Mouse (Mus musculus) liver, postnatal 0 days (tissue): ENCODE data around the gene Ubr4. TPM values are rescaled to one million over a fixed set of nuclear protein-coding genes. Genes with fewer than 3 reads are reported as not detected.

Experiments used
- ATAC-seq: fragments of 200-750 bp; cut with Nextera tagmentation; 2 replicates; pipeline ENCODE4 v1.8.0; 2017; ENCODE audit warnings: mild to moderate bottlenecking, moderate library complexity
- DNase-seq: peaks from one replicate; pipeline ENCODE4 v3.0.0-alpha.2; 2016
- H3K27ac ChIP-seq: fragments of 300-500 bp; sonication (generic); 2 replicates; pipeline ENCODE4 v1.5.1; 2014; ENCODE audit warnings: antibody characterized with exemption, moderate library complexity, mild to moderate bottlenecking, low read depth
- H3K27me3 ChIP-seq: fragments of 300-500 bp; sonication (generic); 2 replicates; pipeline ENCODE4 v1.6.1; 2014; ENCODE audit warnings: low read length, control low read depth, mixed read lengths; ENCODE audit not compliant: insufficient read depth
- H3K36me3 ChIP-seq: fragments of 300-500 bp; sonication (generic); replicated peaks from 2 replicates; pipeline ENCODE4 v1.6.1; 2014; ENCODE audit warnings: mild to moderate bottlenecking, control low read depth, low read length, moderate library complexity, mixed read lengths; ENCODE audit not compliant: insufficient read depth
- H3K4me1 ChIP-seq: fragments of 300-500 bp; sonication (generic); 2 replicates; pipeline ENCODE4 v1.6.1; 2014; ENCODE audit warnings: antibody characterized with exemption, mild to moderate bottlenecking, control low read depth; ENCODE audit not compliant: insufficient read depth
- H3K4me2 ChIP-seq: fragments of 300-500 bp; sonication (generic); 2 replicates; pipeline ENCODE4 v1.6.1; 2014; ENCODE audit warnings: low read depth, mild to moderate bottlenecking, low read length, moderate library complexity, mixed read lengths
- H3K4me3 ChIP-seq: fragments of 300-500 bp; sonication (generic); 2 replicates; pipeline ENCODE4 v1.5.1; 2014; ENCODE audit warnings: low read depth, low read length
- H3K9ac ChIP-seq: fragments of 300-500 bp; sonication (generic); replicated peaks from 2 replicates; pipeline ENCODE4 v1.6.1; 2014; ENCODE audit warnings: mild to moderate bottlenecking, moderate library complexity
- H3K9me3 ChIP-seq: fragments of 300-500 bp; sonication (generic); 2 replicates; pipeline ENCODE4 v1.6.1; 2016; ENCODE audit warnings: mild to moderate bottlenecking, control low read depth, low read length, mixed read lengths
- CTCF ChIP-seq: sonication (generic); IDR thresholded peaks from 2 replicates; pipeline ENCODE4 v1.5.1; 2016; ENCODE audit warnings: antibody characterized with exemption, low read depth
- EP300 ChIP-seq: IDR thresholded peaks from 2 replicates; pipeline ENCODE4 v1.6.1; 2016; ENCODE audit warnings: antibody characterized with exemption, low read depth, mild to moderate bottlenecking
- WGBS: fragments of 180-500 bp; shearing (Covaris S2); extraction: QIAGEN DNeasy Blood & Tissue Kit; methylation state at CpG from one replicate; pipeline ENCODE4 v1.1.7; 2014; ENCODE audit not compliant: insufficient replicate concordance; 5-methylcytosine and 5-hydroxymethylcytosine counted together
- polyA plus RNA-seq: library from polyadenylated mRNA; unstranded; fragments of >200 nt; fragmentation: Nextera tagmentation; extraction: Ambion mirVana; gene quantifications from 2 replicates; pipeline ENCODE4 v1.2.1, GENCODE M21; 2015

The Ubr4 gene
- polyA plus RNA-seq, 1 experiment from 2014 or later = 24.7 TPM

DNA sequence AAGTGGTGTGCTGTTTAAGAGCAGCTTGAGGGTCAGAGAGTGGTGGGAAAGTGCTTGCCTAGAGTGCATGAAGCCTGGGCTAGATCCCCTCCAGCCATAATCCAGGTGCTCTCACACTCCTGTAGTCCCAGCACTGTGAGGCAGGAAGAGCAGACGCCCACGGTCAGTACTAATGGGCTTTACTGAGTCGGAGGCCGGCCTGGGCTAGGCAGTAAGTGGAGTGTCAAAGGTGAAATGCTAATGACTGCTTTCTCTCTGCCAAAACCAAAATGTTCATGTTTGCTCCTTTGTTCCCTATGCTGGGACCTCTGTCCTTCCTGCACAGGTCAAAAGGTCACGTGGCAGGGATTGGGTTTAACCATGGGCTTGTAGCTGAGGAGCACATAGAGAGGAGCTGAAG, 48.1 kb downstream of the Ubr4 start:
- no peaks in the 10 kb centered on the region for H3K27me3 ChIP-seq
- WGBS = 55% methylated on average over 5 of the region's 5 CpGs
- no peak overlapping the region for H3K9ac ChIP-seq
- H3K4me2 ChIP-seq = no peak overlapping the region
- TF ChIP-seq CTCF = no peak
- TF ChIP-seq EP300 = no peak
- ATAC-seq (peak; percentile 66), DNase-seq (no peak)
- 0 out of 2 replicates have a peak overlapping the region, but pooled peaks have one; percentile 4 for H3K27ac ChIP-seq
- H3K4me3 ChIP-seq = no peak overlapping the region
- H3K4me1 ChIP-seq = no peaks in the 10 kb centered on the region
- peaks cover 86% of the 10 kb centered on the region for H3K36me3 ChIP-seq
- no peaks in the 10 kb centered on the region for H3K9me3 ChIP-seq

DNA sequence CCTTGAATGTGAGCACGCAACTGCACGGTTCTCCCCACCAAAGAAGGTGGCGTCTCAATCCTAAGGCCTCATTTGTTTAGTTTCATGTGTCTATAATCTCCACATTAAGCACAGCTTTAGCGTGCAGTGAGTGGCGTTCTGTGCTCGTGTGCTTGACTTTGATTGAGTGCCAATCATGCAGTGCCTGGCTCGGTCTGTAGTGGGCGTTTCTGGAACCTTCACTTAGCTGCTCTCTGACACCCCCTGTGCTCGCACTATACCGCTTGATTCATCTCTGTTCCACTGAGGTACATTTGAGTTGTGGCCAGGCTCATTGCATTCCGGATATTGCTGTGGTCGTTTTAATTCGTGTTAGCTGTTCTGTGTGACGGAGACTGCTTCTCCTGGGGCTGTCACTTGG, 50.8 kb downstream of the Ubr4 start:
- no peak overlapping the region for H3K4me3 ChIP-seq

GRCm38 (mm10) chr4:139411351-139411750, 58.9 kb downstream of the Ubr4 start:
- Histone ChIP-seq H3K27ac (no peak overlapping the region), H3K4me3 (no peak overlapping the region)
- 84% methylated on average over 3 of the region's 3 CpGs for WGBS

More for the DNA sequence above, 50.8 kb downstream of the Ubr4 start:
- no peaks in the 10 kb centered on the region for H3K27me3 ChIP-seq
- DNase-seq (no peak), ATAC-seq (no peak)
- no peak overlapping the region for H3K27ac ChIP-seq
- H3K9me3 ChIP-seq = no peaks in the 10 kb centered on the region
- no peak for TF ChIP-seq CTCF
- no peak overlapping the region for H3K9ac ChIP-seq
- no peak overlapping the region for H3K4me2 ChIP-seq
- peaks cover 91% of the 10 kb centered on the region for H3K36me3 ChIP-seq
- no peaks in the 10 kb centered on the region for H3K4me1 ChIP-seq
- WGBS = 79% methylated on average over 14 of the region's 14 CpGs

DNA sequence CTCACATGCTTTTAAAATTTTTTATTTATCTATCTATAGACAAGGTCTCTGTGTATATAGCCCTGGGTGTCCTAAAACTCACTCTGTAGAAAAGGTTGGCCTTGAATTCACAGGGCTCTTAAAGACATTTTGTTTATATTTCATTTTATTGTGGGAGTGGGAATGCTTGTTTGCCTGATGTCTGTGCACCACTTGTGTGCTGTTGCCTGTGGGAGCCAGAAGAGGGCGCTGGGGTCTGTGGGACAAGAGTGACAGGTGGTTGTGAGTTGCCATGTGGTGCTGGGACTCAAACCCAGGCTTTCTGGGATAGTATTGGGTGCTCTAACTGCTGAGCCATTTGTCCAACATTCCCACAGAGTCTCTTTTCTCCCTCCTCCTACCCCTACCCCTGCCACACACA, 65.5 kb downstream of the Ubr4 start:
- 69% methylated on average over 1 of the region's 1 CpGs for WGBS
- Histone ChIP-seq H3K9me3 (no peaks in the 10 kb centered on the region), H3K4me2 (no peak overlapping the region), H3K9ac (no peak overlapping the region), H3K27ac (no peak overlapping the region), H3K4me1 (no peaks in the 10 kb centered on the region), H3K27me3 (no peaks in the 10 kb centered on the region), H3K36me3 (peaks cover 99% of the 10 kb centered on the region), H3K4me3 (no peak overlapping the region)
- ATAC-seq (no peak), DNase-seq (no peak)
- TF ChIP-seq EP300 (no peak), CTCF (peak; percentile 27; the same call in 1 of the 2 replicates)

More at GRCm38 (mm10) chr4:139411351-139411750, 58.9 kb downstream of the Ubr4 start:
- H3K9me3 ChIP-seq = no peaks in the 10 kb centered on the region
- no peak overlapping the region for H3K9ac ChIP-seq
- ATAC-seq (no peak), DNase-seq (no peak)
- no peaks in the 10 kb centered on the region for H3K4me1 ChIP-seq
- H3K27me3 ChIP-seq = no peaks in the 10 kb centered on the region
- H3K4me2 ChIP-seq = no peak overlapping the region
- peaks cover 99% of the 10 kb centered on the region for H3K36me3 ChIP-seq
- TF ChIP-seq EP300 = no peak
- TF ChIP-seq CTCF = no peak

GRCm38 (mm10) chr4:139421621-139422020, 69.2 kb downstream of the Ubr4 start:
- Histone ChIP-seq H3K27me3 (no peaks in the 10 kb centered on the region), H3K4me3 (no peak overlapping the region), H3K4me2 (no peak overlapping the region), H3K27ac (no peak overlapping the region), H3K9ac (no peak overlapping the region), H3K36me3 (peaks cover 98% of the 10 kb centered on the region), H3K9me3 (no peaks in the 10 kb centered on the region), H3K4me1 (no peaks in the 10 kb centered on the region)
- 91% methylated on average over 7 of the region's 7 CpGs for WGBS
- DNase-seq (no peak), ATAC-seq (no peak)
- TF ChIP-seq EP300 (no peak), CTCF (no peak)

DNA sequence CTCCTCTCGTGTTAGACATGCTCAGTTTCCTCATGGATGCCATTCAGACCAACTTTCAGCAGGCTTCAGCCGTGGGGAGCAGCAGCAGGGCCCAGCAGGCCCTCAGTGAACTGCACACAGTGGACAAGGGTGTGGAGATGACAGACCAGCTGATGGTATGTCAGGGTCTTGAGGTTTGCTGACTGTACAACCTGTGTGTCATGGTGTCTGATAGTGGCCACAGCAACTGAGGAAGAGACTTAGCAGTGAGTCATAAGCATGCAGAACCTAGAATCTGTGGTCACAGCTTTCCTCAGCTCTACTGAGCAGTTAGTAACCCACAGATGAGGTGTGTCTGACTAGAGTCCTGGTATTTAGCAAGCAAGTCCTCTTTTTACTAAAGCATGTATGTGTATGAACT, 70.0 kb downstream of the Ubr4 start:
- Histone ChIP-seq H3K36me3 (peaks cover 98% of the 10 kb centered on the region), H3K27me3 (no peaks in the 10 kb centered on the region), H3K4me1 (no peaks in the 10 kb centered on the region), H3K9me3 (no peaks in the 10 kb centered on the region), H3K9ac (no peak overlapping the region), H3K4me2 (no peak overlapping the region), H3K27ac (no peak overlapping the region; the same call in 1 of the 2 replicates), H3K4me3 (no peak overlapping the region)
- ATAC-seq (no peak), DNase-seq (no peak)
- TF ChIP-seq EP300 (no peak), CTCF (no peak)
- 87% methylated on average over 2 of the region's 2 CpGs for WGBS

GRCm38 (mm10) chr4:139423270-139423669, 70.9 kb downstream of the Ubr4 start:
- Histone ChIP-seq H3K9me3 (no peaks in the 10 kb centered on the region), H3K27ac (peak overlapping the region; percentile 34; the same call in 1 of the 2 replicates), H3K4me1 (no peaks in the 10 kb centered on the region), H3K4me3 (no peak overlapping the region), H3K4me2 (no peak overlapping the region), H3K9ac (no peak overlapping the region), H3K27me3 (no peaks in the 10 kb centered on the region), H3K36me3 (peaks cover 98% of the 10 kb centered on the region)
- DNase-seq (no peak), ATAC-seq (peak; percentile 67)
- TF ChIP-seq CTCF (no peak), EP300 (no peak)
- WGBS = 54% methylated on average over 2 of the region's 2 CpGs
